Mouse (Mus musculus): ENCODE measurements around the gene Akt3.

Gene Akt3

GRCm38 (mm10) chr1:177258034-177258342 is at the start of gene Akt3:
Akt3 (minus strand) TSS chr1:177258203.
- DNase-seq (ENCODE audit: extremely low read depth, insufficient read length, low spot score), result no peak

DNA sequence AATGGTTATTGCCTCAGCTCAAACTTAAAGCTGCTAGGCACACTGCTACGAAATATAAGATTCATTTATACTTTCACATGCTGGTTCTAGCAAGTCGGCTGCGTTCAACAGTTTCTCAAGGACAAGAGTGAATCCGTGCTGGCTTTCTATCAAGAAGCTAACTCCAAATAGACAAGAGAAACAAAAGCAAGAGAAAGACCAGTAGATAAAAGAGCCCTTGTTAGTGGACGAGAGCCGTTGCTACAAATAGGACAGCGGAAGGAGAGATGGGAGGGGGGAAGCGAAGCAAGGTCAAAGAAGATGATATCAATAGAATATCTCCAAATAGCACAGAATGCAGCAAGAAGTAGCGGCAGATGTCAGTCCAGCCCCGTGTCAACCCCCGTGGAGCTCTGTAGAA is 49.5 kb upstream of the Akt3 start:
- no peak for DNase-seq (ENCODE audit: extremely low read depth, insufficient read length, low spot score)

GRCm38 (mm10) chr1:177298231-177298630 is 40.2 kb upstream of the Akt3 start:
- DNase-seq (ENCODE audit: extremely low read depth, insufficient read length, low spot score), result no peak

- DNase-seq (ENCODE audit: extremely low read depth, insufficient read length, low spot score), result no peak
These were observed 28.8 kb upstream of the Akt3 start for GRCm38 (mm10) chr1:177286764-177287163.

DNA sequence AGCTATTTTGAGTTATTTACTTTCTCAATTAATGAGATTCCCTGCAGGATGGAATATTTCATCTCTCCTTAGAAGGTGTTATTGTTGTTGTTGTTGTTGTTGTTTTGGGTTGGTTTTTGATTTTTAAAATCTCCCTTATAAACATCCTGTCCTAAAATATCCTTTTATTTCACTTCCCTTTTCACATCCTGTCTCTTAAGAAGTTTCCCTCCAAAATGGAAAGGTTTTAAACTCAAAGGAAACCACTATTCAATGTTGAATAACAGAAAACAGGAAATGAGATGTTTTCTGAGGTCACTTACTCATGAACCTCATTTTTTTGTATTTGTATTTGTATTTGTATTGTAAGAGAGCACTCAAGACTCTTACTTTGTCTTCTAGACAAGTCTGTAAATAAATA is 23.9 kb upstream of the Akt3 start:
- DNase-seq (ENCODE audit: extremely low read depth, insufficient read length, low spot score), result no peak

DNA sequence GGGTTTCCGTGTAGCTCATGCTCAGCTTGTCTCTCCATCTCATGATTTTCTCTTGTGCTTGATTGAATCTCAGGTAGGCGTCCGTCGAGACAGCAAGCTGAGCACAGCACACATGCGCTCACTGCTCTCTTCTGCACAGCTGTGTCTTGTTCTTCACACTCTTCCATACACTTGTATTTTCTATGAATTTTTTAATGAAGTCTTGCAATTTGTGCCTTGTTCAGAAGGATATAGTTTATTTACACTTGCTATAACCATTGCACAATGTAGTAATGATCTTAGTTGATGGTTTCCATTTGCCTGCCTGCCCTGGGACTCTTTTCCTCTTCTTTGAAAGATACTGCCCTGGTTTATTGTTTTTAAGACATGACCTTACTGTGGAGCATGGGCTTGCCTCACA is 19.4 kb upstream of the Akt3 start:
- no peak for DNase-seq (ENCODE audit: extremely low read depth, insufficient read length, low spot score)

DNA sequence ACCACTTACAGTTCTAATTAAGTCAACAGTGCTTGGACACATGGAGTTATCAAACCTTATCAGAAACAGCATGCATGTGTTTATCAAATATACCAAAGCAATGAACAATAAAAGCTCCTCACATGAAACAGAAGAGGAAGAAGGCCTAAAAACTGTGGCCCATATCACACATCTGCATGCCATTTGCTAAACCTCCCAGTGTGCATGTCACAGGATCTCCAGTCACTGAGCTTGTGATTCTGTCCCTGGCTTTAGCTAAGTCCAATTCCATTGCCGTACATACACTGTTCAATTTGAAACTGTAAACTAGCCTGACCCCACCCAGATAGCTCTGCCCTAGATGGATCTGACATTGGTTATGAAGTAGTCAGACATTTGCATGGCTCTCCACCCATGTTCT is 9.6 kb upstream of the Akt3 start:
- no peak for DNase-seq (ENCODE audit: extremely low read depth, insufficient read length, low spot score)

GRCm38 (mm10) chr1:177262926-177263325 is 4.9 kb upstream of the Akt3 start:
- no peak for DNase-seq (ENCODE audit: extremely low read depth, insufficient read length, low spot score)

GRCm38 (mm10) chr1:177260796-177261195 is 2.8 kb upstream of the Akt3 start:
- peak; percentile 8 for DNase-seq (ENCODE audit: extremely low read depth, insufficient read length, low spot score)

- DNase-seq (ENCODE audit: extremely low read depth, insufficient read length, low spot score), result no peak
These were observed 1.1 kb upstream of the Akt3 start for GRCm38 (mm10) chr1:177259038-177259600.

DNA sequence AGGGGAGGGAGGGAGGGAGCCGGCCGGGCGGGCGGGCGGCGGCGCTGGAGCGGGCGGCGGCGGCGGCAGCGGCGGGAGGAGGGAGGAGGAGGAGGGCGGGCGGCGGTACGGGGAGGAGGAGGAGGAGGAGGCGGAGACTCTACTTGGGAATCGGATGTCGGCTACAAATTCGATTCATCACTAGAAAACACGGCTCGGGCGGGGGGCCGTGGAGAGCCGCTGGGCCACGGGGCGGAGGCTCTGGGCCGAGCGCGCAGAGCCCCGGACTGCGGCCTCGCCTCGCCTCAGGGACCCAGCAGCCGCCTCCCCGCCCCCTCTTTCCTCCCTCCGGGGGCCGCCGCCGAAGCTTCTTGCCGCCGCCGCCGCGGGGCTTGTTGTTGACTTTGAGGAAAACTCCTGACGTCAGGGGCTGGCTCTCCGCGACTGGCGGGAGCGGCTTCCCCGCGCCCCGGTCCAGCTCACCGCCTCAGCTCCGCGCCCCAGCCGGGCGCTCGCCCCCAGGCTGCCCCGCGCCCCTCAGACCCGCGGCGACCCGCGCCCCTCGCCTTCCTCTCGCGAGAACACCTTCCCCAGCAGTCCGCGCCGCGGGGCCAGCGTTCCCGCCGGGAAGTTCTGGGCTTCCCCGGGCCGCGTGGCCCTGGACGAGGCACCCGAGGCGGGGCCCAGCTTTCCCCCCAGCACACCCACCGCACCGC is 487 bp upstream of the Akt3 start:
- DNase-seq (ENCODE audit: extremely low read depth, insufficient read length, low spot score), result peak; percentile 90

DNA sequence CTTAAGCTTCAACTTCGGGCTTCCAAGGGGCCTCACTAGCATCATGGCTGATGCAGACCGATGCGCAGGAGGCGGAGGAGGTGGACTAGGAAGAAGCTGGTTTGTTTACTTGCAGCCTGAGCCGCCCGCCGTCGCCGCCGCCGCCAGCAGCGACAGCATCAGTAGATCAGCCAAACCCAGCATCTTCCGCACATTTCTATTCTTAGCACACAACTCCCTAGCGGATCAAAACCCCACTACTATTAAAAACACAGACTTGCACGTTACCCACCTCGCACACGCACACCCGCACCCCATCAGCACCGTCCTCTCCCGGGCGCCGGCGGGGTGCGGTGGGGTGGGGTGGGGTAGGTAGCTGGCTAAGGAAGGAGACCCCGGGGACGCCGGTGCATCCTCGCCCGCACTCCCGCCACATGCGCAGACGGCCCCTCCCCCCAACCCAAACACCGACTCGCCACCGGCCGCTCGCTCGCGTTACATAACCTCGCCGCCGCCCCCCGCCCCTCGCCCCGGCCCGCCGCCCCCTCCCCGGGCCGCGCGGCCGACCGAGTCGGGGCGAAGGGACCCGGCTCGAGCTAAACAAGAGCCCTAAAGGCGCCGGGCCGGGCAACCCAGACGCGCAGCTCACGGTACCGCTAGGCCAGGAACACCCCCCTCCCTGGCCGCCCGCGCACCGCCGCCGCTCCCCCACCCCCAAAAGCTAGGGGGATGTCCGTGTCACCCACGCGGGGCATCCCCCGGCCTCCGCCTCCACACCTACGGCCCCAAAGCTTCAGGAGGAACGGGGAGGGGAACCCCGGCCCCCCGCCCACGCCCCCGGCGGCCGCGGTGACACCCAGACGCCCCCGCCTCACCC is 597 bp downstream of the Akt3 start:
- peak; percentile 85 for DNase-seq (ENCODE audit: extremely low read depth, insufficient read length, low spot score)

- DNase-seq (ENCODE audit: extremely low read depth, insufficient read length, low spot score), result peak; percentile 34
These were observed 9.4 kb downstream of the Akt3 start for GRCm38 (mm10) chr1:177248638-177249037.

GRCm38 (mm10) chr1:177238368-177238767 is 19.6 kb downstream of the Akt3 start:
- DNase-seq (ENCODE audit: extremely low read depth, insufficient read length, low spot score), result no peak

DNA sequence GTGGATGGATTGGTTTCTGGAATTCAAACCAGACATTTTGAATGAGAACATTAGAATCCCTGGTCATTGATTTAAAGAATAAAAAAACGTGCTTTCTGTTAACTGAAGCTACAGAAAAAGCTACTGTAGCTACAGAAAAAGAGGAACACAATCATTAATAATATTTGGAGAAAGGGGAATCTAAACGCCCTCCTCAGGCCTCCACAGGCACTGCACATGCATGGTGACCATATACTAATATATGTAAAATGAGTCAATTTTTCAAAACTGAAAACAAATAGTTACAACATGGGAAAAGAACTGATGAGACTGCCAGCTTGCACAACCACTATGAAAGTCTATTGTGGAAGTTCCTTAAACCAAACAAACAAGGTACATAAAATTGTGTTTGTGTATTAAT is 21.3 kb downstream of the Akt3 start:
- no peak for DNase-seq (ENCODE audit: extremely low read depth, insufficient read length, low spot score)

DNA sequence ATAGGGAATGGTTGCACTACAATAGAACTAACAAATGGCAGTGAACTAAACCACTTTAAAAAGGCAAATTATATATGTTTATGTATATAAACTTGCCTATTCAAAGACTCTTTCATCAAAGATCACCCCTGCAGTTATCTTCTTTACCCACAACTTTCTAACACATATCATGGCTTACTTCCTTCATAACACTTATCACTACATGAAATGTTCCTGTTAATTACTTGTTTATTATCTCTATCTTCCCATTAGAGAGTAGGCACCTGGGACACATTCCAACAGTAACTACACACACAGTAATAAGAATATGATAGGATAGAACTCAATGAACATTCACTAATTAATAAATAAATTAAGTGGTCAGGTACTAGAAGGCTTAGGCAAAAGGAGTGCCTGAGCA is 21.8 kb downstream of the Akt3 start:
- no peak for DNase-seq (ENCODE audit: extremely low read depth, insufficient read length, low spot score)

- DNase-seq (ENCODE audit: extremely low read depth, insufficient read length, low spot score), result no peak
These were observed 23.5 kb downstream of the Akt3 start for GRCm38 (mm10) chr1:177234462-177234861.

- DNase-seq (ENCODE audit: extremely low read depth, insufficient read length, low spot score), result no peak
These were observed 26.9 kb downstream of the Akt3 start for GRCm38 (mm10) chr1:177231122-177231521.

- no peak for DNase-seq (ENCODE audit: extremely low read depth, insufficient read length, low spot score)
These were observed 59.0 kb downstream of the Akt3 start for GRCm38 (mm10) chr1:177198978-177199377.

GRCm38 (mm10) chr1:177195224-177195623 is 62.8 kb downstream of the Akt3 start:
- DNase-seq (ENCODE audit: extremely low read depth, insufficient read length, low spot score), result no peak

GRCm38 (mm10) chr1:177194324-177194723 is 63.7 kb downstream of the Akt3 start:
- no peak for DNase-seq (ENCODE audit: extremely low read depth, insufficient read length, low spot score)

DNA sequence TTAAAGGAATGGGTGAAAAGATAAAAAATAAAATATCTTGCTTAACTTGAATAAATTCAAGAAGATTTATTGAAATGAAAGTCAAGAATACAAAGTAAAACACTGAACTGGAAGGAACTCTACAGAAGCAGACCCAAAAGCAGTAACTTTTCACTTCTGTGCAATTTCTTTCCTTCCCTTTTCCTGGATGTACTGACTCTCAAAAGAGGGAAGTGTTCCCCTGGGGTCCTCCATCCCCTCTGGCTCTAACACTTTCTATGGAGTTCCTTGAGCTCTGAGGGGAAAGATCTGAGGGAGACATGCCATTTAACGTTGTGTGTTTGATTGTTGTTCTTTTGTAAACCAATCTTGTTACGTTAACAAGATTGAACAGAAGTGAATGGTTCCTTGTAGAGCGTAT is 66.4 kb downstream of the Akt3 start:
- no peak for DNase-seq (ENCODE audit: extremely low read depth, insufficient read length, low spot score)
